Mouse (Mus musculus) small intestine, adult 2 months (tissue): ENCODE data around the gene Ppp1r8. TPM values are rescaled to one million over a fixed set of nuclear protein-coding genes. Genes with fewer than 3 reads are reported as not detected.
"Not testable (repeated sequence)": the region's sequence is repeated elsewhere in the genome, so short reads cannot be mapped to it uniquely, and the experiment has no call there.

ENCODE experiments used
- H3K27ac ChIP-seq: fragments of 200-500 bp; 2 replicates; pipeline ENCODE4 v1.5.1; 2012; ENCODE audit warnings: low read depth, low read length, control low read depth, inconsistent platforms; ENCODE audit not compliant: insufficient read depth
- H3K27me3 ChIP-seq: fragments of 200-500 bp; 2 replicates; pipeline ENCODE4 v1.6.1; 2012; ENCODE audit warnings: mild to moderate bottlenecking, moderate library complexity, low read length, inconsistent platforms; ENCODE audit not compliant: control insufficient read depth, insufficient read depth
- H3K36me3 ChIP-seq: fragments of 200-500 bp; 2 replicates; pipeline ENCODE4 v1.6.1; 2012; ENCODE audit warnings: mild to moderate bottlenecking, low read length, control low read depth, inconsistent platforms; ENCODE audit not compliant: control insufficient read depth, insufficient read depth
- H3K4me1 ChIP-seq: fragments of 200-500 bp; 2 replicates; pipeline ENCODE4 v1.6.1; 2012; ENCODE audit warnings: low read length, inconsistent platforms, mixed read lengths; ENCODE audit not compliant: control insufficient read depth, insufficient read depth, insufficient read length
- H3K4me3 ChIP-seq: fragments of 200-500 bp; 2 replicates; pipeline ENCODE4 v1.5.1; 2012; ENCODE audit warnings: low read depth, mild to moderate bottlenecking, control low read depth, inconsistent platforms, low read length, moderate library complexity
- CTCF ChIP-seq: fragments of 200-500 bp; IDR thresholded peaks from 2 replicates; pipeline ENCODE4 v1.5.1; 2012; ENCODE audit warnings: low read depth, mild to moderate bottlenecking, control low read depth, inconsistent platforms, low read length, moderate library complexity, mixed read lengths; ENCODE audit not compliant: insufficient replicate concordance, insufficient read length; ENCODE audit errors: extremely low read depth
- POLR2A ChIP-seq: fragments of 200-500 bp; IDR thresholded peaks from 2 replicates; pipeline ENCODE4 v1.6.1; 2012; ENCODE audit warnings: low read depth, mild to moderate bottlenecking, control low read depth, inconsistent platforms, low read length, moderate library complexity
- WGBS: fragments of 180-500 bp; shearing (Covaris S2); methylation state at CpG from one replicate; pipeline ENCODE4 v1.1.7; 2018; 5-methylcytosine and 5-hydroxymethylcytosine counted together
- polyA plus RNA-seq: library from polyadenylated mRNA; depleted of rRNA; stranded (reverse); fragments of >200 nt; gene quantifications from 2 replicates; pipeline ENCODE4 v1.2.3, GENCODE M21; 2012

The Ppp1r8 gene
- polyA plus RNA-seq, 1 experiment, result 15.6 TPM

DNA sequence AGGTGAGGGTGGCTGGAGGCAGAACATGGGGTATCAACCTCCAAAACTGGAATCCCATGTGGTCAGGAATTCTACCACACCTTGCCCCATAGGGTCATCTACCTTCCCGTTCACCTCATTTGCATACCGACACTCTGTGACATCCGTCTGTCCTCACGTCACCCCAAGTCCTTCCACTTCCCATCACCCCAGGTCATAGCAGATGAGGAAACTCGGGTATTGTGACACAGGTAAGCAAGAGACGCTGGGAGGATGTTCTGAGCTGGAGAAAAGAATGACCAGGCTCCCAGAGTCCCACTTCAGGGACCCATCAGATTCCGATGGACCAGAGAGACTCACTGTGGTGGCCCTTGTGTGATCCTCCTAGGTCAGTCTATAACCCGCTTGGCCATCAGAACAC lies 48.2 kb downstream of the Ppp1r8 start:
- peak overlapping the region; percentile 67 for H3K4me3 ChIP-seq
- no peaks in the 10 kb centered on the region for H3K27me3 ChIP-seq
- WGBS, result 57% methylated on average over 8 of the region's 8 CpGs
- TF ChIP-seq CTCF (no peak), POLR2A (peak; percentile 12; the same call in 1 of the 2 replicates)
- no peaks in the 10 kb centered on the region; the same call in 1 of the 2 replicates for H3K36me3 ChIP-seq
- peak overlapping the region; percentile 31 for H3K27ac ChIP-seq
- H3K4me1 ChIP-seq, result peaks cover 3% of the 10 kb centered on the region

DNA sequence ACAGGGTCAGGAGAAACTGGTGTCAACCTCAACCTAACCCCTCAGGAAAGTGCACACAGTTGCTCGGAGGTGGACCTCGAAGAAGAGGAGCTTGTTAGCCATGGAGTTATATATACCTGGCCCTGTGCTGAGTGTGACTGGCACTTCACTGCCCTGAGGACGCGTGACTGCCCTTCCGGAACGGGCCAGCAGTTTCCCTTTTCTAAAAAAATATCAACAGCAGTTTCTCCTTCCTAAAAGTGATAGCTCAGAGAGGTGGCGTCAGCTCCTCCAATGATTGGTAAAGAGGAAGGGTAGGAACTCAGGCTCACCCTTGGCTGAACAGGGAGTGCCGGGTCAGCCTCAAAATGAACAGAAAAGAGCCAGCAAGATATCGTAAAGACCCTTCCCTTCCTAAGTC lies 48.9 kb downstream of the Ppp1r8 start:
- no peaks in the 10 kb centered on the region for H3K27me3 ChIP-seq
- WGBS, result 50% methylated on average over 9 of the region's 9 CpGs
- peak overlapping the region; percentile 32 for H3K4me3 ChIP-seq
- H3K27ac ChIP-seq, result no peak overlapping the region; the same call in 1 of the 2 replicates
- TF ChIP-seq POLR2A (no peak), CTCF (no peak)
- H3K4me1 ChIP-seq, result peaks cover 3% of the 10 kb centered on the region
- H3K36me3 ChIP-seq, result no peaks in the 10 kb centered on the region; the same call in 1 of the 2 replicates

DNA sequence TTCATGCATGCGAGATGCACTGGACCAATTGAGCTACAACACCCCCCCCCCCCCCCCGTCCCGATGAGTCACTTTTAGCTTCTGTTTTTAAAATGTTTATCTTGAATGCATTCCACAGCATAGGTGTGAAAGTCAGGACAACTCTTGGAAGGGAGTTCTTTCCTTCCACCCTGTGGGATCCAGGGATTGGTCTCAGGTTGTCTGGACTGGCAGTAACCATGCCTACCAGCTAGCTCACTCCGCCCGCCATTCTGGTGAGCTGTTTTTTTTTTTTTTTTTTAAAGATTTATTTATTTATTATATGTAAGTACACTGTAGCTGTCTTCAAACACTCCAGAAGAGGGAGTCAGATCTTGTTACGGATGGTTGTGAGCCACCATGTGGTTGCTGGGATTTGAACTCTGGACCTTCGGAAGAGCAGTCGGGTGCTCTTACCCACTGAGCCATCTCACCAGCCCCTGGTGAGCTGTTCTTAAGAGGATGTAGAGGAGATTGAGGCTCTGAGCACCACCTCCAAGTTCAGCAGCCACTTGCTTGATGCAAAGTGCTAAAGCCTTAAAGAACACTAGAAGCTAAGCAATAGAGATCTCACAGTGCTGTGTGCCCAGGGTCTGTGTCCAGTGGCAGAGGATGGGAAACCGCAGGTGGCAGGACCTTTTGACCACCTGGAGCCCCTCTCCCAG lies 49.5 kb downstream of the Ppp1r8 start:
- WGBS, result 76% methylated on average over 9 of the region's 9 CpGs
- H3K27me3 ChIP-seq, H3K4me1 ChIP-seq, H3K27ac ChIP-seq, H3K36me3 ChIP-seq: not testable (repeated sequence)
- peak overlapping the region; percentile 32 for H3K4me3 ChIP-seq

DNA sequence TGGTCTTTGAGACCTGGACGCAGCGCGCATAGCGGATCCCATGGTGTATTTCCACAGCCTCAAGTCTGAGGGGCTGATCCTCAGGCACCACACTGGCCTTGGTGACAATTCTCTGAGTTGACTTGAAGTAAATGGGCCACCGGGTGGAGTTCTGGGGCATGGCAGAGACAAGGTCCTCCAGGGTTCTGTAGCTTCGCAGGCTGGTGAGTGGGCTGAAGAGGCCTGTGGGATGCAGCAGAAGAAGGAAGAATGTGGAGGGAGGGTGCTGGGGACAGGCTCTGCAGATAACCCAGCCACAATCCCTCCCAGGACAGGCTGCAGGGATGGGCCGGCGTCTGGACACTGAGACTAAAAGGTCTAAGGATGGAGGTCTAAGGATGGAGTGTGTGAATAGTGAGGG lies 53.2 kb downstream of the Ppp1r8 start:
- TF ChIP-seq POLR2A, result no peak
- no peak for TF ChIP-seq CTCF
- H3K4me1 ChIP-seq, result no peaks in the 10 kb centered on the region; the same call in 1 of the 2 replicates
- WGBS, result 90% methylated on average over 8 of the region's 8 CpGs
- no peak overlapping the region for H3K4me3 ChIP-seq
- no peak overlapping the region for H3K27ac ChIP-seq
- no peaks in the 10 kb centered on the region for H3K27me3 ChIP-seq
- no peaks in the 10 kb centered on the region; the same call in 1 of the 2 replicates for H3K36me3 ChIP-seq

DNA sequence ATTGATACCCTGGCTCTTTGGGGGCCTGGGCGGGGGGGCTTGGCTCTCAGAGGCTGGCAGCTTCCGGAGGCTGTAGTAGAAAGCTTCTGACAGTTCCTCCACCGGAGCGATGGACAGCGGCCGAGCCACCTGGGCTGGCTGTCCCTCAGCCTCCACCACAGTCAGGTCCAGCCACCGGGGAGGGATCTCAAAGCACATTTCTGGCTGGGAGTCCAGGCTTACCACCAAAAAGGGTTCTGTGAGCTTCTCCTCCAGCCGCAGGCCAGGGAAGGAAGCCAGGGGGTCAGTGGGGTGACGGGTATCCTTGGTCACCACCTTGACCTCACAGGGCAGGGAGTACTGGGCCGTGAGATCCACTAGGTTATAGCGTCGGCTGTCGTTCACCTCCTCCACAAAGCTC lies 57.7 kb downstream of the Ppp1r8 start:
- peaks cover 3% of the 10 kb centered on the region; the same call in 1 of the 2 replicates for H3K4me1 ChIP-seq
- H3K4me3 ChIP-seq, result no peak overlapping the region
- H3K36me3 ChIP-seq, result no peaks in the 10 kb centered on the region
- 87% methylated on average over 13 of the region's 13 CpGs for WGBS
- H3K27ac ChIP-seq, result no peak overlapping the region
- TF ChIP-seq CTCF, result no peak
- TF ChIP-seq POLR2A, result no peak
- no peaks in the 10 kb centered on the region for H3K27me3 ChIP-seq

DNA sequence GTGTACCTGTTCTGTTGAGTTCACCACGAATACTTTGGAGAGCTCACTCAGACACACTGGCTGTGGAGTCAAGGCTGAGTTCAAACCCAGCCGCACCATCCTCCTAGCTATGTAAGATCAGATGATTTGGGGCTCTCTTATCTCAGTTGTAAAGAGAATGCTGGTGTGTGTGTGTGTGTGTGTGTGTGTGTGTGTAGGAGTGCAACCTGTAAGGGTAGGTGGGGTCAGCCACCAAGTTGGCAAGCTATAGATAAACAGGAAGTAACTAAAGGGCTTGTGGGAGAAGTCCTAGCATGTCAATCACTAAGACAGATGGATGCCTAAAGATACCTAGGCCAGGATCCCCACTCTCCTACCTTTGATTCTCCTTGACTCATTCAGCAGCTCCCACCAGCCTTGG lies 59.2 kb downstream of the Ppp1r8 start:
- WGBS, result 60% methylated on average over 2 of the region's 2 CpGs
- Histone ChIP-seq H3K4me1 (peaks cover 8% of the 10 kb centered on the region; the same call in 1 of the 2 replicates), H3K4me3 (no peak overlapping the region), H3K36me3 (peaks cover under 1% of the 10 kb centered on the region; the same call in 1 of the 2 replicates), H3K27me3 (no peaks in the 10 kb centered on the region), H3K27ac (no peak overlapping the region)
- no peak for TF ChIP-seq CTCF
- TF ChIP-seq POLR2A, result no peak

DNA sequence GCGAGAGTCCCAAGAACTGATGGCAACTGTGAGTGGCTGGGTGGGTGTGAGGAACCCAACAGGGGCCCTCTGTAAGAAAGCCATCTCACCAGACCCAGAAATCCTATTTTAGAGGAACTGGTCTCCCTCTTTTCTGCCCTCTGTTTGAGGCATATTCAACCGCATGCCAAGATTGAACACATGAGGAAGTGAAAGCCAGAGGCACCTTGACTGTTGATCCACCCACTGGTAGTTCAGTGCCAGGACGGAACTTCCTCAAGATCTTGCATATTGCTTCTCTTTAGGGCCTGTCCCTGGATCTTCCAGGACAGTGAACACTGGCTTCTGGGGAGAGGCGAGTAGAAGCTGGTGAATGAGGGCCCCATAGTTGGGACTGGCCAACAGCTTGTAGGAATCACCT lies 62.7 kb downstream of the Ppp1r8 start:
- H3K4me3 ChIP-seq, result no peak overlapping the region
- WGBS, result 44% methylated on average over 4 of the region's 4 CpGs
- peak overlapping the region; percentile 20; the same call in 1 of the 2 replicates for H3K27ac ChIP-seq
- peaks cover 8% of the 10 kb centered on the region; the same call in 1 of the 2 replicates for H3K4me1 ChIP-seq
- H3K27me3 ChIP-seq, result no peaks in the 10 kb centered on the region
- TF ChIP-seq POLR2A, result no peak
- TF ChIP-seq CTCF, result no peak
- H3K36me3 ChIP-seq, result peaks cover 29% of the 10 kb centered on the region
